Mouse (Mus musculus) liver, embryonic 12.5 days (tissue): ENCODE data around the gene Tinagl1. TPM values are rescaled to one million over a fixed set of nuclear protein-coding genes. Genes with fewer than 3 reads are reported as not detected.

ENCODE experiments used
- ATAC-seq: fragments of 200-750 bp; cut with Nextera tagmentation; 2 replicates; pipeline ENCODE4 v1.8.0; 2017; ENCODE audit warnings: moderate number of reproducible peaks, mild to moderate bottlenecking, moderate library complexity
- H3K27ac ChIP-seq: fragments of 300-500 bp; sonication (generic); 2 replicates; pipeline ENCODE4 v1.5.1; 2016; ENCODE audit warnings: mild to moderate bottlenecking
- H3K27me3 ChIP-seq: fragments of 300-500 bp; sonication (generic); replicated peaks from 2 replicates; pipeline ENCODE4 v1.6.1; 2016; ENCODE audit warnings: mild to moderate bottlenecking, moderate library complexity
- H3K36me3 ChIP-seq: fragments of 300-500 bp; sonication (generic); 2 replicates; pipeline ENCODE4 v1.6.1; 2016; ENCODE audit warnings: mild to moderate bottlenecking, moderate library complexity
- H3K4me1 ChIP-seq: fragments of 300-500 bp; sonication (generic); 2 replicates; pipeline ENCODE4 v1.6.1; 2016
- H3K4me2 ChIP-seq: fragments of 300-500 bp; sonication (generic); 2 replicates; pipeline ENCODE4 v1.6.1; 2016; ENCODE audit warnings: mild to moderate bottlenecking, moderate library complexity
- H3K4me3 ChIP-seq: fragments of 300-500 bp; sonication (generic); 2 replicates; pipeline ENCODE4 v1.5.1; 2016; ENCODE audit warnings: mild to moderate bottlenecking, moderate library complexity
- H3K9ac ChIP-seq: fragments of 300-500 bp; sonication (generic); 2 replicates; pipeline ENCODE4 v1.6.1; 2016; ENCODE audit warnings: mild to moderate bottlenecking, moderate library complexity
- H3K9me3 ChIP-seq: fragments of 300-500 bp; sonication (generic); replicated peaks from 2 replicates; pipeline ENCODE4 v1.6.1; 2016; ENCODE audit warnings: mild to moderate bottlenecking, moderate library complexity
- WGBS: fragments of 180-500 bp; shearing (Covaris S2); methylation state at CpG from one replicate; pipeline ENCODE4 v1.1.7; 2016; ENCODE audit not compliant: insufficient replicate concordance; 5-methylcytosine and 5-hydroxymethylcytosine counted together
- polyA plus RNA-seq: library from polyadenylated mRNA; unstranded; fragments of >200 nt; fragmentation: Nextera tagmentation; extraction: Ambion mirVana; gene quantifications from 2 replicates; pipeline ENCODE4 v1.2.1, GENCODE M21; 2016

The Tinagl1 gene
- polyA plus RNA-seq, 1 experiment from 2014 or later: 32.6 TPM

DNA sequence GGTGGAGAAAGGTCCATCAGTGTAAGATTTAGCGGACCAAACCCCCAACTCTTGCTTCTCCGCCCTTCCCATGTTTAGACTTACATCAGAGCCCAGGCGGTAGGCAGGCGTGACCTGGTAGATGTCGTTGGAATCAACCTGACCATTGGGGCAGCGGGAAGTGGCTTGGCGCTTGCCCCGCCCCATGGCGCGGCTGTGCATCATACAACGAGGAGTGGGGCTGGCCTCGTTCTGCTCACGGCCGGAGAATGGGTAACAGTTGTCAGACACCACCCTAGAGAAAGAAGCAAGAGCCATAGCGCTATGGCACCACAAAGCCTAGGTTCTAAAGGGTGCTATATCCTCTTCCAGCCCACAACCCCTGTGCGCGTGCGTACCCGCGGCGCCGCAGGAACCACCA lies 7.6 kb downstream of the Tinagl1 start:
- Histone ChIP-seq H3K27me3 (peaks cover 83% of the 10 kb centered on the region), H3K36me3 (peaks cover 29% of the 10 kb centered on the region; the same call in 1 of the 2 replicates), H3K27ac (no peak overlapping the region), H3K9ac (no peak overlapping the region), H3K9me3 (no peaks in the 10 kb centered on the region), H3K4me2 (peak overlapping the region; percentile 13; the same call in 1 of the 2 replicates), H3K4me1 (peaks cover 40% of the 10 kb centered on the region), H3K4me3 (no peak overlapping the region)
- ATAC-seq: no peak
- 43% methylated on average over 22 of the region's 22 CpGs for WGBS

DNA sequence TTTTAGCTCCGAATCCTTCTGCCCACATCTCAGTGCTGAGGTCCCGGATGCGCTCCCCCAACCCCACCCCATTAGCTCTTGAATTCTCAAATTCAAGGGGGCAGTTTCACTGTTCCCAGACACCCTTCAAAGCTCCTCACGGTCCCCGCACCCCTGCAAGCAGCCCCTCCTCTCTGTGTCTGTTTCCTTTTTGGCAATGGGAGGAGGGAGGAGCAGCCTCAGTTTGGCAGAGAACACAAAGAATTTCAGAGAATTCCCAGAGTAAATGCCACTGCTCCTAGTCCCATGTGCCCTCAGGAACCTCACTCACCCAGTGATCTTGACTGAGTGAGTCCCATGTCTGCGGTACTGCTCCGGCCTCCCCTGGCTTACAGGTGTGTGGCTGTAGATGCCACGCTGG lies 8.3 kb downstream of the Tinagl1 start:
- WGBS: 73% methylated on average over 8 of the region's 8 CpGs
- H3K4me1 ChIP-seq: peaks cover 32% of the 10 kb centered on the region
- H3K27ac ChIP-seq: no peak overlapping the region
- 0 out of 2 replicates have a peak overlapping the region, but pooled peaks have one; percentile 17 for H3K9ac ChIP-seq
- H3K27me3 ChIP-seq: peaks cover 84% of the 10 kb centered on the region
- H3K4me2 ChIP-seq: no peak overlapping the region
- ATAC-seq: no peak
- no peaks in the 10 kb centered on the region for H3K9me3 ChIP-seq
- peaks cover 27% of the 10 kb centered on the region; the same call in 1 of the 2 replicates for H3K36me3 ChIP-seq
- H3K4me3 ChIP-seq: no peak overlapping the region

DNA sequence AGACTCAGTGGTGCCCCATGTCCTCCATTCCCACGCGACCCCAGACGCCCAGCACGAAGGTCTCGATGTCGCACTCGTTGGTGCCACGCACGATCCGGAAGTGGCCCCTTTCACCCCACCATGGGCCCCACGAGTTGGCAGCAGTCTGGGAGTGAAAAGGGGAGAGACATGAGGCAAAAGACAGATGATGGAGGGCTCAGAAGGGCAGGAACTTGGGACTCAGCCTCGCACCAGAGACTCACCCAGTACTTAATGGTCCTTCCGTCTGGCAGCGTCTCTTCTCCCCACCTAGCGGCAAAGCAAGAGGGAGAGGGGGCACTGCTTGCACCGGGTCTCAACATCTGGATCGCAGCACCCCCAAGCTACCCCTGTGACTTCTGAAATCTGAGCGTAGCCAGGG lies 8.9 kb downstream of the Tinagl1 start:
- Histone ChIP-seq H3K27ac (no peak overlapping the region), H3K9me3 (no peaks in the 10 kb centered on the region), H3K4me2 (no peak overlapping the region), H3K36me3 (peaks cover 22% of the 10 kb centered on the region; the same call in 1 of the 2 replicates), H3K4me1 (peaks cover 29% of the 10 kb centered on the region), H3K9ac (no peak overlapping the region), H3K27me3 (peaks cover 85% of the 10 kb centered on the region), H3K4me3 (no peak overlapping the region)
- WGBS: 72% methylated on average over 18 of the region's 18 CpGs
- ATAC-seq: no peak

DNA sequence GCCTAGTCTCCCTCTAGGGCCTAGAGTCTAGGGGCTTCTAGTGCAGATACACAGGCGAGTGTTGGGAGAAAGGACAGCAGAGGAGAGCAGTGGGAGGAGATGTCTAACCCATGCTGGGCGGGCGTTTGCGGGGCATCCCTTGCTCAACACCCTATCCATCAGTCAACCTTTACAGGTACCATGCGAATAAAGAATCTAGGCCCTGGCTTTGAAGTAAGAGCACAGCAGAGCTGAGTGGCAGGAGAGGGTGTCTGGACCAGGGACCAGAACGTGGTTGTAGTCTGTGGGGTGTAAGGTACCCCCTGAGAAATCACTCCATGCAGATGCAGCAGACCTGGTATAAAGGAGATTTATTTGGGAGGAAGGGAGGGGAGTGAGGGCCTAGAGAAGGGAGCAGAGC lies 10.8 kb downstream of the Tinagl1 start:
- Histone ChIP-seq H3K27me3 (peaks cover 90% of the 10 kb centered on the region), H3K4me1 (peaks cover 26% of the 10 kb centered on the region), H3K4me2 (no peak overlapping the region), H3K4me3 (no peak overlapping the region), H3K9me3 (no peaks in the 10 kb centered on the region), H3K9ac (no peak overlapping the region), H3K36me3 (peaks cover 18% of the 10 kb centered on the region; the same call in 1 of the 2 replicates), H3K27ac (no peak overlapping the region)
- no peak for ATAC-seq
- 53% methylated on average over 6 of the region's 6 CpGs for WGBS

DNA sequence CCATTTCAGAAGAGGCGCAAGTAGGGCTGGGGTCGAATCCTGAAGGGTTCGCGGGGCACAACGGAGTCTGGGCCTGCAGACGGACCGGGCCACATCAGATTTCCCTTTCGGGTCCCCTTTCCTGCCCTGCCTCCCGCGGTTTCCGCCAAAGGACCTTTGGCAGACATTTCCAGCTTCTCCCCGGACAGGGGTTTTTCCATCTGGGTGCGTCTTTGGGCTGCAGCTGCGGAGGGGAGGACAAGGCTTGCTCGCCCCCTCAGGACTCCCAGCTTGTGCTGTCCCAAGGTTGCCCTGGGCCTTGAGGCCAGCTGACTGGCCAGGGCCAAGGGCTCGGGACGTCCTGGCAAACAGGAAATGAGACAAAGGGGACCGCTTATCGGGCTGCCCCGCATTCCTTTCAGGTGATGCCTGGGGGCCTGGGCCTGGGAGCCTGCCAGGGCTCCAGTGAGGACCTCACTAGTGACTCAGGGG lies 11.5 kb downstream of the Tinagl1 start:
- no peak for ATAC-seq
- H3K9me3 ChIP-seq: no peaks in the 10 kb centered on the region
- 4% methylated on average over 20 of the region's 20 CpGs for WGBS
- H3K9ac ChIP-seq: no peak overlapping the region
- peaks cover 83% of the 10 kb centered on the region for H3K27me3 ChIP-seq
- no peak overlapping the region for H3K4me3 ChIP-seq
- 0 out of 2 replicates have a peak overlapping the region, but pooled peaks have one; percentile 11 for H3K27ac ChIP-seq
- peak overlapping the region; percentile 34; the same call in 1 of the 2 replicates for H3K4me2 ChIP-seq
- peaks cover 18% of the 10 kb centered on the region; the same call in 1 of the 2 replicates for H3K36me3 ChIP-seq
- H3K4me1 ChIP-seq: peaks cover 23% of the 10 kb centered on the region

DNA sequence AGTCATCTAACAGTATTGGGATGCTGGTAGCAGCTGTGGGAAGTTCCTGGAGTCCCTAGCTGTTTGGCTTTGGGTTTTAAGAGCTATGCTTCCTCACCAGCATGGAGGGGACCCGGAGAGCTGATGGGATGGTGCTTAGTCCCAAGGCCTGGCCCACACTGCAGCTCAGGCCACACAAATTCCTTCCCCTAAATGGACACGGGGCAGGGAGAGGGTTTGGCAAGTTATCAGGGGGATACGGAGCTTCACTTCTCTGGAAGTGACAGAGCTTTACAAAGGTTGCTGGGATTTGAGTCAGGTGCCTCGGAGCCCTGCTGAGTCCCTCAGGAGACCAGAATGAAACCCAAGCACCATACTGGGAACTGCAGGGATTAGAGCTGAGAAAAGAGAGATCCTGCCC lies 13.6 kb downstream of the Tinagl1 start:
- Histone ChIP-seq H3K9ac (no peak overlapping the region), H3K4me1 (peaks cover 13% of the 10 kb centered on the region), H3K9me3 (no peaks in the 10 kb centered on the region), H3K4me3 (no peak overlapping the region), H3K27me3 (peaks cover 75% of the 10 kb centered on the region), H3K4me2 (no peak overlapping the region), H3K36me3 (0 out of 2 replicates have a peak, but pooled peaks cover 7% of the 10 kb centered on the region), H3K27ac (no peak overlapping the region)
- ATAC-seq: no peak
- 32% methylated on average over 4 of the region's 4 CpGs for WGBS

DNA sequence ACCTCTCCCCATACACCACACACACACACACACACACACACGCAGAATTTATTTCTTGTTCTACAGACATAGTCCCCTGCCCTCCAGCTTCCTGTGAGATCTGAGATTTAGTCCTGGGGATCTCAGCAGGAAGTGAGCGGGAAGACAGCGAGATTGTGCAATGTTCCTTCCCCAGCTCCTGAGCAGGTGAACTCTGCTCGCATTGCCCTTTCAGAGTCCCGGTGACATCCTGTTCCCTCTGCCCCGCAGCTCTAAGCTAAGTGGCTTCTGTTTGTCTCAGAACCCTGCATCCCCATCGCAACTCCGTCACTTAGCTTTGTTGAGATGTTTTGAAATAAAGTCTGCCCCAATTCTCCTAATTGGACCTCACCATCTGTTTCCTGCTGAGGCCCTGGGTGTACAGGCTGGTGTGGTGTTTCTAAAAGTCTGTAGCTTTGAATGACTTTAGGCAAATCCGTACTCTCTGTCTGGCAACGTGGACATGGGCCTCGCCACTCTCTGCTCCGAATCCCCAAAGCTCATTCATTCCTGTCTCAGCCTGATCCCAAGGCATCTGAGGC lies 18.0 kb downstream of the Tinagl1 start:
- WGBS: 48% methylated on average over 12 of the region's 12 CpGs
- no peaks in the 10 kb centered on the region for H3K36me3 ChIP-seq
- no peaks in the 10 kb centered on the region for H3K9me3 ChIP-seq
- no peak overlapping the region for H3K27ac ChIP-seq
- H3K4me2 ChIP-seq: no peak overlapping the region
- H3K4me3 ChIP-seq: no peak overlapping the region
- peaks cover 58% of the 10 kb centered on the region for H3K27me3 ChIP-seq
- no peak overlapping the region for H3K9ac ChIP-seq
- no peaks in the 10 kb centered on the region for H3K4me1 ChIP-seq
- no peak for ATAC-seq

DNA sequence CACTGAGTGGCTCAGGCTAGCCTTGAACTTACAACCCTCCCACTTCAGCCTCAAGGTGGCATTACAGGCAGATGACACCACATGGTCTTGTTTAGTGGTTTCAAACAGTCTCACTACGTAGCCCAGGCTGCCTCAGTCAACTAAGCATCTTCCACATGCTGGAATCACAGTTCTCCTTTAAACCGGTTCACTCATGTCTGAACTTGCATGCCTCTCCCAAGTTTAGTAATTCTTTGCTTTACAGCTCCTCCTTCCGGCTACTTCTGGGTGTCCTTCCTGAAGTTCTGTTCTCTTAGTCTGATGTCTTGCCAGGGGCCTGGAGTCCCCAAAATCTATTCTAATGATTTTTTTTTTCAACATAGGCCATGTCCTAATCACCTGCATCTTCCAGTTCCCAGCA lies 20.7 kb downstream of the Tinagl1 start:
- H3K4me1 ChIP-seq: no peaks in the 10 kb centered on the region
- no peak overlapping the region for H3K4me3 ChIP-seq
- no peak overlapping the region for H3K4me2 ChIP-seq
- no peaks in the 10 kb centered on the region for H3K9me3 ChIP-seq
- WGBS: 71% methylated on average over 3 of the region's 3 CpGs
- peaks cover 60% of the 10 kb centered on the region for H3K27me3 ChIP-seq
- no peak overlapping the region for H3K9ac ChIP-seq
- ATAC-seq: no peak
- no peak overlapping the region for H3K27ac ChIP-seq
- no peaks in the 10 kb centered on the region for H3K36me3 ChIP-seq

DNA sequence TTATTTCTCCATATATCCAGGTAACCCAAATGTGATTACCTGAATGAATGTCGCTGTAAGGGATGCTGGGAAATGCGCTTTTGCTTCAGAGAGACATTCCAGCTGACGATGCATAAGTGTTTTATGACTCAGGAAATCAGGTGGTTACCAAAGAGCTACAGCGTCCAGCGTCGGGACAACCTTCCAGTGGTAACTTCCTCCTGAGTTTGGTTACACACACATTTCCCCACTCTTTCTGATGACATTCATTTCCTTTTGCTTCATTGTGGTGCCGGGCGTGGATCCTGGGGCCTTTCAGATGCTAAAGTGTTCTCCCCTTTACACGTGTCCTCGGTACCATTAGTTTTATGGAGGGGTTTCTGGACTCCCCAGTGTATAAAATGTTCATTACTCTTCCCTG lies 26.5 kb downstream of the Tinagl1 start:
- no peak for ATAC-seq
- H3K9me3 ChIP-seq: no peaks in the 10 kb centered on the region
- no peaks in the 10 kb centered on the region for H3K4me1 ChIP-seq
- H3K27me3 ChIP-seq: peaks cover 83% of the 10 kb centered on the region
- no peak overlapping the region for H3K4me2 ChIP-seq
- no peaks in the 10 kb centered on the region for H3K36me3 ChIP-seq
- 40% methylated on average over 10 of the region's 10 CpGs for WGBS
- H3K27ac ChIP-seq: no peak overlapping the region
- H3K9ac ChIP-seq: no peak overlapping the region
- H3K4me3 ChIP-seq: no peak overlapping the region

DNA sequence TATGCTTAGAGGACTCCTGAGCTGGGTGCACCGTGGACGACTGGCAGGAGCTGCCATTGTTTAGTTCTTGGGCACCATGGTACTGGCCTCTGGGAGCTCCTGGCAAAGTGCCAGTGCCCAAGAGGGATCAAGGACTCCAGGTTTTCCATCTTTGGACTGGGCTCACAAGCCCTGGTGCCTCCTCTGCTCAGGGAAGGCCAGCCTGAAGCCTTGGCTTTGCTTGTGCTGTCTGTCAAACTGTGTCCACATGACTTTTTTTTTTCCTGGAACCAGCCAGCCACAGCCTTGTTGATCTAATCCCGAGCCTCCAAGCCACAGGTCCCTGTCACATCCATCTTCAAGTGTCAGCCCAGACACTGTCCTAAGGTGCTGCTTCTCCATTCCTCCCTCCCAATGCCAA lies 33.1 kb downstream of the Tinagl1 start:
- peaks cover 90% of the 10 kb centered on the region for H3K27me3 ChIP-seq
- no peak overlapping the region for H3K4me3 ChIP-seq
- no peak overlapping the region for H3K9ac ChIP-seq
- H3K4me2 ChIP-seq: no peak overlapping the region
- whole genome bisulfite sequencing: 54% methylated on average over 3 of the region's 3 CpGs
- H3K4me1 ChIP-seq: peaks cover 4% of the 10 kb centered on the region; the same call in 1 of the 2 replicates
- H3K27ac ChIP-seq: no peak overlapping the region
- H3K36me3 ChIP-seq: no peaks in the 10 kb centered on the region
- ATAC-seq: no peak
- no peaks in the 10 kb centered on the region for H3K9me3 ChIP-seq

DNA sequence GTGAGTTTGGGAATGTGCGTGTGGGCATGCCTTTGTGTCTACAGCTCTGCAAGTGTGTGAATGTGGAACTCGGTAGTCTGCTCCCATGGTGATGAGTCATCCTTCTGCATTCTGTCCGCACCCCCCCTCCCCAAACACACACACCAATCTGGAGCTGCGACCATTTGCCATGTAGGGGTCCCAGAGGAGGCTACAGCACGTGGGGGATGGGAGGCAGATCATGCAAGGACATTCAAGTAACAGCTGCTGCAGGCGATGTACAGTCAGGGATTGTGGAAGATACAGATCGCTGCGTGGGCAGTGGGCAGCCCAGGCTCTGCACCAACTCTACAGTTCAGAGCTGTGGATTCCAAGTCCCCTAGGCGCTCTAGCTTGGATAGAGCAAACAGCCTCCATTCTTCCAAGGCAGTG lies 33.9 kb downstream of the Tinagl1 start:
- H3K4me1 ChIP-seq: peaks cover 4% of the 10 kb centered on the region; the same call in 1 of the 2 replicates
- H3K4me2 ChIP-seq: no peak overlapping the region
- 40% methylated on average over 9 of the region's 9 CpGs for WGBS
- no peak overlapping the region for H3K4me3 ChIP-seq
- no peak for ATAC-seq
- H3K36me3 ChIP-seq: no peaks in the 10 kb centered on the region
- H3K9me3 ChIP-seq: no peaks in the 10 kb centered on the region
- H3K9ac ChIP-seq: no peak overlapping the region
- peaks cover 94% of the 10 kb centered on the region for H3K27me3 ChIP-seq
- H3K27ac ChIP-seq: no peak overlapping the region

DNA sequence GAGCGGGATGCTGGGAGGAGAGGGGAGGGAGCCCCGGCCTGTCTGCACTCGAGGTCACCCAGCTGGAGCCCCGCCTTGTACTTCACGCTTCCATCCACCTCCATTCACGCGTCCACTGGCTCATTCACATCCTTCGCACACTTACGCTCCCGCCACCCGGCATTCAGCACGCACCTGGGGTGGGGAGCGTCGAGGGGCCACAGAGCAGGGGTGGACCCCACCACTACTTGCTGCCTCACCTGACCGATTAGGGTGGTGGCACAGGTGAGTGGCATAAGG lies 35.8 kb downstream of the Tinagl1 start, which contains the start of gene Hcrtr1:
Gene Hcrtr1, minus strand, starts transcription at position 146 of the 279 bp plus-strand sequence.
- Histone ChIP-seq H3K27me3 (peaks cover 88% of the 10 kb centered on the region), H3K4me1 (peaks cover 4% of the 10 kb centered on the region; the same call in 1 of the 2 replicates), H3K27ac (no peak within 1 kb of the TSS), H3K36me3 (no peaks in the 10 kb centered on the region), H3K9ac (no peak within 1 kb of the TSS), H3K4me2 (peak within 1 kb of the TSS; percentile 44), H3K9me3 (no peaks in the 10 kb centered on the region), H3K4me3 (peak within 1 kb of the TSS; percentile 18; the same call in 1 of the 2 replicates)
- WGBS: 8% methylated on average over 15 of the region's 15 CpGs
- ATAC-seq: no peak
